Mouse (Mus musculus) gastrocnemius, adult 8-10 months (tissue): Measurements from ENCODE around the gene Sgsm2. TPM values are rescaled to one million over a fixed set of nuclear protein-coding genes. Genes with fewer than 3 reads are reported as not detected.
A peak's percentile ranks its signal among the peaks of the same experiment; 100 is the strongest.

Experiments used
- DNase-seq, 2 experiments: peaks; one replicate each; pipeline ENCODE4 v3.0.0; 2022; ENCODE audit warnings: low spot score in 2 of 2
- total RNA-seq, 4 experiments: library from RNA; stranded (reverse); gene quantifications; 2 replicates each; pipeline ENCODE4 v1.2.4; 2022

Gene Sgsm2
- 1 to 10 TPM; 1.3 to 2.0 (median 1.7) TPM for total RNA-seq

- DNase-seq: peak; percentile 41 to 52
Measured at GRCm38 (mm10) chr11:74896901-74897677, at the start of gene Sgsm2. TSS of gene Sgsm2 (minus strand) at chr11:74897060.

GRCm38 (mm10) chr11:74946348-74946747 lies 49.5 kb upstream of the Sgsm2 start:
- no peak for DNase-seq

- no peak for DNase-seq
Measured at GRCm38 (mm10) chr11:74930391-74930790, 33.5 kb upstream of the Sgsm2 start.

GRCm38 (mm10) chr11:74929111-74929510 lies 32.3 kb upstream of the Sgsm2 start:
- no peak for DNase-seq

- no peak for DNase-seq
Measured at GRCm38 (mm10) chr11:74927236-74927725, 30.4 kb upstream of the Sgsm2 start.

- peak in 1 of 2 experiments; percentile 5 for DNase-seq
Measured at GRCm38 (mm10) chr11:74926388-74927005, 29.6 kb upstream of the Sgsm2 start.

- peak; percentile 79 to 88 for DNase-seq
Measured at GRCm38 (mm10) chr11:74925577-74926387, 28.9 kb upstream of the Sgsm2 start, which contains the start of the genes Smg6 and Srr. TSS of gene Smg6 (plus strand) at chr11:74925823. TSS of gene Srr (minus strand) at chr11:74925948.

- no peak for DNase-seq
Measured at GRCm38 (mm10) chr11:74924149-74924548, 27.3 kb upstream of the Sgsm2 start.

DNA sequence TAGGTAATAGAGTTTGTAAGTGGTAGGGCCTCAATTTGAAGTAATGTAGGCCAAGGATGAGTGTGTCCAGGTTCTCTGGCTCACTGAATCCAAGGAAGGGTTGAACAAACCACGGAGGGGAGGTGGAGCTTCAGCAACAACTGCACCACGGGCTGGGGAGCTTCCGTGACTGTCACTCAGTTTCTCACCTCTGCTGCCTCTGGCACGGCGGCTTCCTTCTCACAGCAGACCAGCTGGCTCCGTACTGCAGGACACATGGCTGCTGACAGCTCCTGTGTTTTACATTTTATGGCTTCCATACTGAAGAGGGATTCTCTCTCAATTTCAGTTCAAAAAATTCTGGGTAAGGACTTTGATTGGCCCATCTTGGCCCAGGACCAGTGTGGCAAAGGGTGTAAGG lies 22.4 kb upstream of the Sgsm2 start:
- DNase-seq: no peak

GRCm38 (mm10) chr11:74912492-74912891 lies 15.6 kb upstream of the Sgsm2 start:
- DNase-seq: no peak

DNA sequence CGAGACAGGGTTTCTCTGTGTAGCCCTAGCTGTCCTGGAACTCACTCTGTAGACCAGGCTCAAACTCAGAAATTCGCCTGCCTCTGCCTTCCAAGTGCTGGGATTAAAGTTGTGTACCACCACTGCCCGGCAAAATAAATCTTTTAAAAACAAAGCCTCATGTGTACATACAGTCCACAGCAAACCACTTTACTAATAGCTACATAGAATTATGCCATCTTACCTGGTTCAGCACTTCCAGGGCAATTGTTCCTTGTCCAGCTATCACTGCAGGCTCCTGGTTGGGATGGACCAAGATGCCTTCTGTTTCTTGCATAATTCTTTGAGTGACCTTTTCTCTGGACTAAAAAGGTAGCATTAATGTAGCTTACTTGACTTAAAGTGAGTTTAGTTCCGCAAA lies 13.1 kb upstream of the Sgsm2 start:
- no peak for DNase-seq

DNA sequence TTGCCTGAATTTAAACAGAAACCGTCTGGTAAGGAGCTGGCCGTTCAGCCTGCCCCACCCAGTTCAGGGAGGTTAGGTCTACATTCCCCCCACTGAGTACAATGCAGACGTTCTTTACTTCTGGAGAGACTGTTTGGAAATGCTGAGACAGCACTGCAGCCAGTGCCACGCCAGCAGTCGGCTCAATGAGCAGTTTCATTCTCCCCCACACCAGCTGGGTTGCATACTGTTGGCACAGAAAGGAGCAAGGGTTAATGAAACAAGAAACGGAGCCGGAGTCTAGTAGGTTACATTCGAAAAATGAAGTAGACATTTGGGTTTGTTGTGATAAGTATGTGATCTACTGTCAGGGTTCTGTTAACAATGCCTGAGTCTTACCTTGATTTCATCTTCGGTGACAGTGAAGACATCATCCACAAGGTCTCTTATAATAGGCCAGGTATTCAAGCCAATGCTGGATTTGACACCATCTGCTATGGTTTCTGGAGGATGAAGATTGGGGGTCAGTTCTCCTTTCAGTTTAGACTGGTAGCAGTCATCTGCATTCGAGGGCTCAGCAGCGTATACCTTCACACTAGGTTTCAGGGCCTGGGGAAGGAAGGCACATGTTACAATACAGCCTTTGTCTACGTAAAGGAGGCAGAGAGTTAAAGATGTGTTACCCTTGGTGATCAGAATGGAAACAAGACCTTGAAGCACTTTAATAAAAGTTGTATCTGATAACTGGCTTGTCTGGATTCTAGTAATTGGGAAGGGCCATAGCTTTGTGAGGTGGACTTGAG lies 11.9 kb upstream of the Sgsm2 start:
- DNase-seq: no peak

GRCm38 (mm10) chr11:74907850-74908249 lies 11.0 kb upstream of the Sgsm2 start:
- DNase-seq: no peak

DNA sequence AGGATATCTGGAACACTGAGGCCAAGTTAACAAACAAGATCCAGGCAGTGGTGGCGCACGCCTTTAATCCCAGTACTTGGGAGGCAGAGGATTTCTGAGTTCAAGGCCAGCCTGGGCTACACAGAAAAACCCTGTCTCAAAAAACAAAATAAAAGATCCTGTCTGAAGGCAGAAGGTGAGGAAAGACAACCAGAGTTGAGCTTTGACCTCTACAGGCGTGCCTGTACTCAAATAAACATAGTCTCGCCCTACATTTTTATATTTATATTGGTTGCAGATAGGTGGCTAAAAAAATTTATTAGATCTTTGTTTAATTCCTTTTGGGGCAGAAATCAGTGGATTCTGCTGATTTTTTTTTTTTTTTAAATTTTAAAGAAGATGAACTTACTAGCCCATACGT lies 5.6 kb upstream of the Sgsm2 start:
- no peak for DNase-seq

DNA sequence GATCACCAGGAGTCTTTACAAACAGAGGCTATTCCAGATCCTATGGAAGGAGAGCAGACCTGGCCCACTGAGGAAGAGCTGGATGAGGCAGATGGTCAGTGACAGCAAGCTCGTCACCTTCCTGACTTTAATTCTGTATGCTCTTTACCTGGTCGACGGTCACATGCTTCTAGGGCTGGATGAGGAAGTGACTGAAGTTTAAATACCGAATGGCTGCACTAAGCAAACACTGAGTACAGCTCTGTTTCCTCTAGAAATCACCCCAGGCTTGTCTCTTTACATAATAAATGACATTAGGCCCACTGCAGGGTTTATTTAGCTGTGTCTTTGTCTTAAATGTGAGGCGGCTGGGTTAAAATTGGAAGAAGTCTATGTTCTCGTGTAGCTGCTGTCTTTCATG lies 4.7 kb upstream of the Sgsm2 start:
- no peak for DNase-seq

DNA sequence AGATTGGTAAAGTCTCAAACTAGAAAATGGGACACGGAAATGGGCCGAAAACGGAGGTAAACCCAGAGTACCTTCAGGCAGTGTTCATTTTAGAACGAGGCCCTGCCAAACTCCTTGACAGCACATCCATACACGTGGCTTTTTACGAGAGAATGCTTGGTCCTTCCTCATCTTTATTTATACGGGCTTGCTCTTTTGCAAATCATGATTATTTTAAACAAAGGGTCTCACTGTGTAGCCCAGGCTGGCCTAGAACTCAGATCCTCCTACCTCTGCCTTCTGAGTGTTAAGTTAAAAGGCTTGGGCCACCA lies 1.6 kb upstream of the Sgsm2 start:
- DNase-seq: no peak

GRCm38 (mm10) chr11:74897678-74898516 lies 1.0 kb upstream of the Sgsm2 start, which contains the start of gene Tsr1:
TSS of gene Tsr1 (plus strand) at chr11:74898071.
- peak; percentile 81 to 90 for DNase-seq

DNA sequence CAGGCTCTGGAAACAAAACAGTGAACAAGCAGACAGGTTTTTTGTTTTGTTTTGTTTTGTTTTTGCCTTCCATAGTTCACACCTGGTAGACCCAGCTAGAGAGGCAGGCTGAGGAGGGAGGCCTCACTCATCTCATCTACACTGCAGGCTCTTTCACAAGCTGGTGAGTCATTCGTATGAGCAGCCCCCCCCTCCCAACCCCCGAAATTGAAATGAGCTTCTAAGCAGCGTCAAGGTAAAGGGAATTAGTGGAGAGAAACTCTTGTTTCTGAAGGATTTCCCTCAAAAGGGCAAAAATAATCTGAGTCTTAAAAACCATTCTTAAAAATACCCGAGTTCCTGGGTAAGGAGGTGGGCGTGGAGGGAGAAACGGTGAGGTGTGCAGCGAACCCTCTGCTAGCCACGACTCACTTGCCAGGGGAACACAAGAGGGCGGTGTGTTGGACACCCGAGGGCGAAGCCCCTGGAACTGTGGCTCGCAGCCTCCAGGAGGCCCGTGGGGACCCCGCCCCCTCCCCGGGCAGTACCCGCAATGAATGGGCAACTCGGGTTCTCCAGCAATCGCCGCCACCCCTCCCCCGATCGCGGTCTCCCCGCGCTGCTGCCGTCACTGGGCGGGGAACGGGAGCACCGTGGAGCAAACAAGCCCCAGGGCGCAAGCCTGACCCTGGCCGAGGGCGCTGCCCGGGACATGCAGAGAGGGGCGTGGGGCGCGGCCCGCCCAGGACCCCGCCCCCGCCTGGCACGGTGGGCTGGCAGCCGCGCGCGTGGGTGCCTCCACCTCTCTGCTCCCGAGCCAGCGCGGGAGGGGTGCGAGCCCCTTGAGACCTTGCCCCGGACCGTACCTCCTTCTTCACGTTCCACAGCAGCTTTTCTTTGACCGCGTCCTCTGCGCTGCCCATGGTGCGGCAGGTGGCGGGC lies 620 bp downstream of the Sgsm2 start:
- DNase-seq: peak; percentile 28 to 42

DNA sequence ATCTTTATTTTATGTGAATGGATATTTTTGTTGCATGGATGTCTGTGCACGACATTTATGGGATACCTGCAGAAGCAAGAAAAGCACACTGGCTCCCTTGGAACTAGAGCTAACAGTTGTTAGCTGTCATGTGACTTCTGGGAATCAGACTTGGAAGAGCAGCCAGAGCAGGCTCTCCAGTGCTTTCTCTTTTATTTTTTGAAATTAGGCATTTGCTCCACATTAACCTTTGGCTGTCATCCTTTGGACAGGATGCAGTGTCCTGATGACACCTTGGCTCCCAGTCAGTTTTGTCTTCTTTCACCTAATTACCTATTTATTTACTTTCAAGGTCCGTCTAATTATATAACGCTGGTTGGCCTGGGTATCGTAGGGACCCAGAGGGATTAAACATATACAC lies 2.2 kb downstream of the Sgsm2 start:
- DNase-seq: no peak
